Mouse (Mus musculus) CH12.LX (cell line): ENCODE measurements around the gene Hipk2. TPM values are rescaled to one million over a fixed set of nuclear protein-coding genes. Genes with fewer than 3 reads are reported as not detected.

ENCODE experiments used
- DNase-seq: peaks from one replicate; pipeline ENCODE4 v3.0.0-alpha.2; 2013; ENCODE audit errors: extremely low read depth
- H3K27ac ChIP-seq: 2 replicates; pipeline ENCODE4 v1.5.1; 2012; ENCODE audit warnings: low read depth, mild to moderate bottlenecking, control low read depth, moderate library complexity; ENCODE audit not compliant: insufficient read depth
- H3K27me3 ChIP-seq: replicated peaks from 2 replicates; pipeline ENCODE3; 2012; ENCODE audit warnings: inconsistent platforms
- H3K36me3 ChIP-seq, 2 experiments: replicated peaks in 1 of 2; 2 replicates each; pipeline versions ENCODE3 to v1.6.1; 2012; ENCODE audit warnings: inconsistent platforms in 1 of 2, low read length in 1 of 2, mild to moderate bottlenecking in 1 of 2, mixed read lengths in 1 of 2, moderate library complexity in 1 of 2; ENCODE audit not compliant: control insufficient read depth in 1 of 2, insufficient read depth in 1 of 2
- H3K4me1 ChIP-seq, 2 experiments: 2 replicates each; pipeline ENCODE4 v1.6.1; 2012; ENCODE audit warnings: inconsistent platforms in 1 of 2, moderate library complexity in 1 of 2; ENCODE audit not compliant: insufficient read depth in 2 of 2, control insufficient read depth in 1 of 2
- H3K4me2 ChIP-seq: 2 replicates; pipeline ENCODE4 v1.6.1; 2012; ENCODE audit warnings: low read depth, mild to moderate bottlenecking, control low read depth; ENCODE audit not compliant: poor library complexity, insufficient read depth, severe bottlenecking
- H3K4me3 ChIP-seq, 3 experiments: fragments of 150-350 bp in 1 of 3; sonication (generic) in 1 of 3; replicated peaks in 1 of 3; 2 replicates each; pipeline versions ENCODE3 to v1.5.1; 2011 to 2012; ENCODE audit warnings: low read depth in 2 of 3, low read length in 2 of 3, mild to moderate bottlenecking in 2 of 3, moderate library complexity in 2 of 3, control low read depth in 1 of 3, improper control_type of control experiment in 1 of 3, inconsistent platforms in 1 of 3, mixed read lengths in 1 of 3; ENCODE audit not compliant: poor library complexity in 1 of 3
- H3K79me2 ChIP-seq: replicated peaks from 2 replicates; pipeline ENCODE4 v1.6.1; 2012; ENCODE audit warnings: mild to moderate bottlenecking, moderate library complexity; ENCODE audit not compliant: control insufficient read depth, poor library complexity, insufficient read depth, severe bottlenecking; ENCODE audit errors: extremely low read depth
- H3K9ac ChIP-seq: 2 replicates; pipeline ENCODE4 v1.6.1; 2012; ENCODE audit warnings: low read depth, mild to moderate bottlenecking, control low read depth, moderate library complexity; ENCODE audit not compliant: insufficient read depth
- H3K9me3 ChIP-seq: replicated peaks from 2 replicates; pipeline ENCODE3; 2012; ENCODE audit warnings: low read length, inconsistent platforms, mixed read lengths
- CHD1 ChIP-seq: IDR thresholded peaks from 2 replicates; pipeline ENCODE4 v1.6.1; 2012; ENCODE audit warnings: low read depth, low read length, improper control_type of control experiment, inconsistent platforms
- CTCF ChIP-seq, 2 experiments: IDR thresholded peaks in 1 of 2; conservative IDR thresholded peaks in 1 of 2; 2 replicates each; pipeline ENCODE4 v1.5.1; 2011 to 2012; ENCODE audit warnings: low read depth in 2 of 2, low read length in 2 of 2, improper control_type of control experiment in 1 of 2, inconsistent platforms in 1 of 2, mild to moderate bottlenecking in 1 of 2, moderate library complexity in 1 of 2
- EP300 ChIP-seq: IDR thresholded peaks from 2 replicates; pipeline ENCODE4 v1.6.1; 2011; ENCODE audit warnings: low read length, improper control_type of control experiment
- GABPA ChIP-seq: IDR thresholded peaks from 2 replicates; pipeline ENCODE4 v1.6.1; 2012; ENCODE audit warnings: low read depth, low read length, improper control_type of control experiment, inconsistent platforms; ENCODE audit not compliant: insufficient replicate concordance
- JUND ChIP-seq: conservative IDR thresholded peaks from 2 replicates; pipeline ENCODE4 v1.6.1; 2011; ENCODE audit warnings: low read depth, low read length, improper control_type of control experiment
- MAFK ChIP-seq: IDR thresholded peaks from 2 replicates; pipeline ENCODE4 v1.6.1; 2011; ENCODE audit warnings: low read length, improper control_type of control experiment; ENCODE audit not compliant: insufficient replicate concordance
- MEF2A ChIP-seq: IDR thresholded peaks from 2 replicates; pipeline ENCODE4 v1.6.1; 2014; ENCODE audit warnings: low read depth, mild to moderate bottlenecking, inconsistent platforms, low read length, improper control_type of control experiment, borderline replicate concordance
- NRF1 ChIP-seq: IDR thresholded peaks from 2 replicates; pipeline ENCODE4 v1.6.1; 2014; ENCODE audit warnings: low read depth, mild to moderate bottlenecking, inconsistent platforms, low read length, improper control_type of control experiment, moderate library complexity
- POLR2AphosphoS2 ChIP-seq: IDR thresholded peaks from 2 replicates; pipeline ENCODE4 v1.6.1; 2011; ENCODE audit warnings: low read depth, low read length, improper control_type of control experiment
- RAD21 ChIP-seq: IDR thresholded peaks from 2 replicates; pipeline ENCODE4 v1.6.1; 2011; ENCODE audit warnings: low read depth, mild to moderate bottlenecking, low read length, improper control_type of control experiment, moderate library complexity
- SMC3 ChIP-seq: IDR thresholded peaks from 2 replicates; pipeline ENCODE4 v1.6.1; 2011; ENCODE audit warnings: low read depth, low read length, improper control_type of control experiment
- TBP ChIP-seq: conservative IDR thresholded peaks from 2 replicates; pipeline ENCODE4 v1.6.1; 2011; ENCODE audit warnings: low read depth, low read length, improper control_type of control experiment
- TCF12 ChIP-seq: IDR thresholded peaks from 2 replicates; pipeline ENCODE4 v1.6.1; 2014; ENCODE audit warnings: low read depth, mild to moderate bottlenecking, inconsistent platforms, low read length, improper control_type of control experiment
- UBTF ChIP-seq: IDR thresholded peaks from 2 replicates; pipeline ENCODE4 v1.6.1; 2012; ENCODE audit warnings: low read depth, mild to moderate bottlenecking, inconsistent platforms, low read length, improper control_type of control experiment, moderate library complexity
- USF2 ChIP-seq: conservative IDR thresholded peaks from 2 replicates; pipeline ENCODE4 v1.6.1; 2011; ENCODE audit warnings: low read depth, low read length, improper control_type of control experiment
- ZKSCAN1 ChIP-seq: IDR thresholded peaks from 2 replicates; pipeline ENCODE4 v1.6.1; 2012; ENCODE audit warnings: low read depth, inconsistent platforms, low read length, improper control_type of control experiment, borderline replicate concordance
- ZMIZ1 ChIP-seq: IDR thresholded peaks from 2 replicates; pipeline ENCODE4 v1.6.1; 2012; ENCODE audit warnings: low read depth, mild to moderate bottlenecking, inconsistent platforms, low read length, improper control_type of control experiment
- ZNF384 ChIP-seq: IDR thresholded peaks from 2 replicates; pipeline ENCODE4 v1.6.1; 2012; ENCODE audit warnings: low read depth, low read length, improper control_type of control experiment, inconsistent platforms
- dilution Hi-C: fragments of 300-500 bp; cut with MboI; formaldehyde crosslinking; loops from 2 replicates; pipeline ENCODE4 v1.14.3; 2020; ENCODE audit warnings: low sequenced_read_pairs; ENCODE audit not compliant: extremely low pct_unique_long_range_greater_than_20kb, extremely low pct_ligation_motif_present
- in situ Hi-C: fragments of 300-500 bp; cut with MboI; formaldehyde crosslinking; loops from 3 replicates; pipeline ENCODE4 v1.14.3; 2019; ENCODE audit warnings: low sequenced_read_pairs, low pct_ligation_motif_present, low pct_unique_long_range_greater_than_20kb, mixed read lengths
- polyA plus RNA-seq: library from polyadenylated mRNA; unstranded; fragments of >175 nt; gene quantifications from 2 replicates; pipeline ENCODE4 v1.2.1, GENCODE M21; 2012; ENCODE audit warnings: low read depth; ENCODE audit not compliant: insufficient read length
- total RNA-seq, 2 experiments: library from RNA; depleted of rRNA; stranded (reverse); fragments of 300-350 nt in 1 of 2; fragments of >200 nt in 1 of 2; gene quantifications; 2 replicates each; pipeline ENCODE4 v1.2.3; 2012 to 2014

Hipk2 gene
- total and polyA plus RNA-seq, 3 experiments: 1.6 to 5.3 (median 2.6) TPM

DNA sequence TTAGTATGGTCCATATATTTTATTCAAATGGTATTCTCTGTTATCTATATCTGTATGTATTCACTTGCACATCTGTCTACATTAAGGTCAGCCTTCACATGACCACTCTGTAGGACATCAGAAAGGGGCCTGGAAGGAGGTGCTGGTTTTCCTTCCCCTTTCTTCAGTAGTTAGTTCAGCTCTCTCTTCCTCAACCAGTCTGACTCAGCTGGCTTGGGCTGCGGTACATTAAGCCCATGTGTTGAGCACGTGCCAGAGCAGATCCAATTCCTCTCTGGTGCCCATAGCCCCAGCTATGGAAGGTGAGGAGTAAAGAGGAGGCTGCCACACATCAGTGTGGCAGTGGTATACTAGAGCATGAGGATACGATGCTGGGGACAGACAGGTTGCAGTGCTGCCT is 165.5 kb downstream of the Hipk2 start (continued):
- peak; percentile 39; the same call in 1 of the 2 replicates for TF ChIP-seq TCF12
- TF ChIP-seq, all 38 proteins: peak for 14

DNA sequence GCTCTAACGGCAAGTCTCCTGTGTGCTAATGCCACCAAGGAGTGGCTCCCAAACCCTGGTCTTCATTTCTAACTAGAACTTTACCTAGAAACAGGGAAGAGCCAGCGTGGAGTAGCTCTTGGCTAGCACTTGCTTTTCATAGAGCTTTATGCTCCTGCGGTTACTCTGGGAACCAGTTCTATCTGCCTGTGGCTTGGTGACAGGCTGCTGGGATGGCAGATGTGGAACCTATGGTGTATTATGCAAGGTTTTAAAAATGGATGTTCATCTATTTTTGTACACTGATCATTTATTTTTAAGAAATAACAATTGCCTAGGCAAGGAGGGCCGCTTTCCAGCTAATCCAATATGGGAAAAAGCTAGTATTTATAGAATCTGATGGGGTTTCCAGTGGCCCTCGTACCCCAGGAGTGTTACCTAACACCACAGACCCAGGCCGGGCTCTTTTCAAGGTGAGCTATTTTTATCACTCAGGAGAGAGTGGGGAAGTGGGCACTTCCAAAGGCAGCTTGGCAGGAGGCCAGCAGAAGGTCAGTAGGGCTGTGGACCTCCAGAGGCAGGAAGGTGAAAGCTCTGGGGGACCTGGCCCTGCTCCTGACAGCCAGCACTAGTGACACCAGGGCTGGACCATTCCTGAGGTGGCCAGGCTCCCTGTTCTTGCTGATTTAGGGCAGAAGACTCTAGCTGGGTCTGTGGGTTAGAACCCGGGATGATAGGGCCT is 171.5 kb downstream of the Hipk2 start:
- Histone ChIP-seq H3K4me1 (peaks cover 0 to 7% of the 10 kb centered on the region in 2 experiments; a peak in 1 of 4 replicates), H3K4me2 (no peak overlapping the region), H3K27me3 (no peaks in the 10 kb centered on the region), H3K27ac (no peak overlapping the region), H3K4me3 (no peak overlapping the region), H3K36me3 (peaks cover 0 to 20% of the 10 kb centered on the region in 2 experiments), H3K9ac (no peak overlapping the region), H3K79me2 (no peaks in the 10 kb centered on the region), H3K9me3 (no peaks in the 10 kb centered on the region)
- in situ Hi-C loops: no loop called here
- dilution Hi-C loops: no loop called here
- no peak for TF ChIP-seq USF2
- no peak for TF ChIP-seq ZMIZ1
- TF ChIP-seq CHD1: no peak
- TF ChIP-seq POLR2AphosphoS2: no peak
- TF ChIP-seq GABPA: no peak
- TF ChIP-seq, all 38 proteins: peak for 0
- no peak for DNase-seq

DNA sequence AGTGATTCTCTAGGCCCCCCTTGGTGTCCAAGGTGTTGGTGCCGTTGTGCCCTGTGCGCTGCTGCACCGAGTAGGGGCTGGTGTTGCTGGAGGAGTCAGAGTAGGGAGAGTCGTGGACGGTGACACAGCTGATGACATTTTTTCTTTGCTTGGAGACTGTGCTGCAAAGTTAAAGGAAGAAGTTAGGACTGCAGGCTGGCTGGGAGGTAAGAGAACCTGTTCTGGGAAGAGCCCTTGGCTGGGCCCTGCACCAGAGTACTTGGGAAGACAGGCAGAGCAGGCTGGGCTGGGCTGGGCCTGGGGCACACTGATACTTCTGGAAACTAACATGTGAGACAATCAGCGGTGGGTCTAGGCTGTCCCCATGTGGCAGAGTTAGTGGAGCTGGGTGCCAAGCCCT is 172.4 kb downstream of the Hipk2 start:
- Histone ChIP-seq H3K9ac (no peak overlapping the region), H3K4me3 (no peak overlapping the region), H3K4me2 (no peak overlapping the region), H3K36me3 (peaks cover 0 to 28% of the 10 kb centered on the region in 2 experiments), H3K79me2 (no peaks in the 10 kb centered on the region), H3K4me1 (peaks cover 0 to 6% of the 10 kb centered on the region in 2 experiments; a peak in 1 of 4 replicates), H3K27ac (no peak overlapping the region), H3K9me3 (no peaks in the 10 kb centered on the region), H3K27me3 (no peaks in the 10 kb centered on the region)
- dilution Hi-C loops: no loop called here
- TF ChIP-seq NRF1 (no peak), CTCF (conservative IDR thresholded peaks at IDR 0.05 in 1 of 2, IDR thresholded peaks at IDR 0.05 in 1 of 2; ENCODE audit: low read depth in 2 of 2, low read length in 2 of 2) (no peak), MAFK (no peak), ZKSCAN1 (no peak), ZNF384 (no peak), POLR2AphosphoS2 (no peak), ZMIZ1 (no peak), RAD21 (no peak), JUND (no peak), TBP (no peak), EP300 (no peak), MEF2A (no peak), SMC3 (no peak), UBTF (no peak)
- no peak for DNase-seq
- in situ Hi-C loops: no loop called here
